Mouse (Mus musculus) neural tube, embryonic 15.5 days (tissue): ENCODE results near the gene Hoxa2. TPM values are rescaled to one million over a fixed set of nuclear protein-coding genes. Genes with fewer than 3 reads are reported as not detected.
A peak's percentile ranks its signal among the peaks of the same experiment; 100 is the strongest.

Experiments
- ATAC-seq: fragments of 200-750 bp; cut with Nextera tagmentation; 2 replicates; pipeline ENCODE4 v1.8.0; 2017; ENCODE audit warnings: mild to moderate bottlenecking, moderate TSS enrichment, moderate library complexity; ENCODE audit not compliant: low FRiP score
- H3K27ac ChIP-seq: fragments of 300-500 bp; sonication (generic); replicated peaks from 2 replicates; pipeline ENCODE4 v1.5.1; 2015; ENCODE audit warnings: mild to moderate bottlenecking, inconsistent platforms
- H3K27me3 ChIP-seq: fragments of 300-500 bp; sonication (generic); replicated peaks from 2 replicates; pipeline ENCODE4 v1.6.1; 2015; ENCODE audit warnings: inconsistent platforms
- H3K36me3 ChIP-seq: fragments of 300-500 bp; sonication (generic); 2 replicates; pipeline ENCODE4 v1.6.1; 2015; ENCODE audit warnings: inconsistent platforms
- H3K4me1 ChIP-seq: fragments of 300-500 bp; sonication (generic); 2 replicates; pipeline ENCODE4 v1.6.1; 2015; ENCODE audit warnings: inconsistent platforms
- H3K4me2 ChIP-seq: fragments of 300-500 bp; sonication (generic); 2 replicates; pipeline ENCODE4 v1.6.1; 2015; ENCODE audit warnings: inconsistent platforms, mild to moderate bottlenecking, moderate library complexity
- H3K4me3 ChIP-seq: fragments of 300-500 bp; sonication (generic); replicated peaks from 2 replicates; pipeline ENCODE4 v1.5.1; 2015; ENCODE audit warnings: mild to moderate bottlenecking, inconsistent platforms
- H3K9ac ChIP-seq: fragments of 300-500 bp; sonication (generic); replicated peaks from 2 replicates; pipeline ENCODE4 v1.6.1; 2015; ENCODE audit warnings: mild to moderate bottlenecking, inconsistent platforms
- H3K9me3 ChIP-seq: fragments of 300-500 bp; sonication (generic); replicated peaks from 2 replicates; pipeline ENCODE4 v1.6.1; 2016; ENCODE audit warnings: inconsistent platforms
- WGBS: fragments of 180-500 bp; shearing (Covaris S2); methylation state at CpG from one replicate; pipeline ENCODE4 v1.1.7; 2015; ENCODE audit warnings: mixed read lengths; 5-methylcytosine and 5-hydroxymethylcytosine counted together
- polyA plus RNA-seq: library from polyadenylated mRNA; unstranded; fragments of >200 nt; fragmentation: Nextera tagmentation; extraction: Ambion mirVana; gene quantifications from 2 replicates; pipeline ENCODE4 v1.2.1, GENCODE M21; 2015

Gene Hoxa2
- polyA plus RNA-seq, 1 experiment from 2014 or later: 12.0 TPM

DNA sequence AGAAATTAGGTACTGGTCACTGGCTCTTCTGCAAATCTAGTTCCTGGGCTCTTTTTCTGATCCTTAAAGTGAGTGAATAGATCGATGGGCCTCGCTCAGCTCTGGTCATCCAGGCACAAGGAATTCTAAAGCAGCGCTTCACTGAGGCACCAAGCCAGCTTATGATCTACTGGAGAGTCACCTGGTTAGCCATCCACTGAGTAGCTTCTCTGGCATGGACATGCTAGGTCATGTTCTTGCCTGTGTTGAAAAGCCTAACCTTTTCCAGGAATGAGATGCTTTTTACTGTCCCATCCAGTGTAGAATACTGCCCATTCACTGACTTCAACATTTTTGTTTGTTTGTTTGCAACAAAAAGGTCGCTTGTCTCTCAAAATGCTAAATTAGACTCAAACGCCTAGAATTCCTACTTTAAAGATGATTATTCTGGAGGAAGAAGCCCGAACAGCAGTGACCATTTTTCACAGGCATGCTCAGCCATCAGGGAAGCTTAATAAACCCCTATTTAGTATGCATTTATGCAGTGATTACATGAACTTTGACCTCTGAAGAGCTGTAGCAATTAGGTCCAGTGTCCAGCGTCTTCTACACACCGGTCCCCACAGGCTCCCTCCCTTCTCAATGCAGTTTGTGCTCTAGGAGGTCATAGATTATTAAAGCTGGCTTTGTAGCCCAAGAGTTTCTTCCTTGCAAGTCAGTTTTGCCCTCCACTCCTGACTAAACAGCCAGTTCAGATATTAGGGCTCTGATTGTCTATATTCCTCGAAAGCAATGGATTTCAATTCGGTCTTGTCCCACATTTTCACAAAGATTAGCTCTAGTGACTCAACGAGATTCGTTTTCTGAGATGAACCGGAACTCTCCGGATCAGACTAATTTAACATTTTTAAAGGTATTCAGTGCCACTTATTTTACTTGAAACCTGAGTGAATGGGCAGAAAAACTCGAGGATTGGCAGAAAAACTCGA, 12.1 kb downstream of the Hoxa2 start:
- Histone ChIP-seq H3K4me3 (no peak overlapping the region), H3K9me3 (no peaks in the 10 kb centered on the region), H3K4me2 (no peak overlapping the region), H3K36me3 (no peaks in the 10 kb centered on the region), H3K4me1 (peaks cover 16% of the 10 kb centered on the region), H3K9ac (no peak overlapping the region), H3K27me3 (peaks cover 22% of the 10 kb centered on the region), H3K27ac (no peak overlapping the region)
- no peak for ATAC-seq
- WGBS: 28% methylated on average over 16 of the region's 16 CpGs

DNA sequence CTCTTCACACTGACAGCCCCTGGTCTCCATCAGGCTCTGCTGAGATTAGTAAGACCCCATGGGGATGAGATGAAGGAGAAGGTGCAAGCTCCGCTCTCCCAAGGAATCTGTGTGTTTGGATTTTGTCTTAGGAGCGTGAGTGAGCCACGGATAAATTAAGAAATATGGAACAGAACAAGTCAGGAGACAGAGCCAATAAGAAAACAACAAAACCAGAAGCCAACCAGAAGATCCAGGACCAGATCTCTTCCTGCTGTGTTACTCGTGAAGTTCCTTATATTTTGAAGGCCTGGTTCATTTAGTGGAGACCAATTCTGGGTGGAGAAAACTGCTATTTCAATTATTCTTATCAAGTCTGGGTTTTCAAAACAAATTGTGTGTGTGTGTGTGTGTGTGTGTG, 13.1 kb downstream of the Hoxa2 start:
- no peak for ATAC-seq
- Histone ChIP-seq H3K27ac (no peak overlapping the region), H3K4me1 (peaks cover 8% of the 10 kb centered on the region), H3K27me3 (peaks cover 29% of the 10 kb centered on the region), H3K36me3 (no peaks in the 10 kb centered on the region), H3K4me2 (no peak overlapping the region), H3K4me3 (no peak overlapping the region), H3K9ac (no peak overlapping the region), H3K9me3 (no peaks in the 10 kb centered on the region)
- 54% methylated on average over 4 of the region's 4 CpGs for WGBS

DNA sequence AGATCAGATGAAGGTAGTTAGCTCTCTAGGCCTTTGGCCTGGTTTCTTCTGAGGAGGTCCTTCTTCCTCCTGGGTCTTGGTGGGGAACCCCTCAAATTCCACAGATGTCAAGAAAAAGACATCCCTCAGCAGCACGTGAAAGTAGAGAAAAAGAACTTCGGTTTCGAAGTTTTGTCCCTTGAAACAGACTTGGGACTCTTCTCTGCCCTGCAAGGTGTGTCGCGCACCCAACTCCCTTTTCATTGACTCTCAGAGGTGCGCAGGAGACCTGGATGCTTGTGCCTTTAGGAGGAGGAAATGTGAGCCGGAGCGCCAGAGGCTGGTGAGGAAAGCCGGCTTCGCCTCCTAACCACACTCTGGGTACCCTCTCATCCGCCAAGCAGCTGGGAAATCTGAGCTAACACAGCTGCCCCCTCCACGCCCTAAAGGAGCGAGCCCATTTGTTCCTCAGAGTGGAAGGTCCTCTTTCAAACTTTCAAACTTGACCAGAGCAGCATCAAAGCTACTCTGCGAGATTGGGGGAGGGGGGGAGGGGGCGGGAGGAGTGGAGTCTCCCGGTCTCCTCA, 14.1 kb downstream of the Hoxa2 start:
- ATAC-seq: no peak
- Histone ChIP-seq H3K9me3 (no peaks in the 10 kb centered on the region), H3K27ac (no peak overlapping the region), H3K4me1 (peaks cover 4% of the 10 kb centered on the region; the same call in 1 of the 2 replicates), H3K4me3 (no peak overlapping the region), H3K27me3 (peaks cover 23% of the 10 kb centered on the region), H3K9ac (no peak overlapping the region), H3K36me3 (no peaks in the 10 kb centered on the region), H3K4me2 (peak overlapping the region; percentile 29)
- 13% methylated on average over 16 of the region's 16 CpGs for WGBS

DNA sequence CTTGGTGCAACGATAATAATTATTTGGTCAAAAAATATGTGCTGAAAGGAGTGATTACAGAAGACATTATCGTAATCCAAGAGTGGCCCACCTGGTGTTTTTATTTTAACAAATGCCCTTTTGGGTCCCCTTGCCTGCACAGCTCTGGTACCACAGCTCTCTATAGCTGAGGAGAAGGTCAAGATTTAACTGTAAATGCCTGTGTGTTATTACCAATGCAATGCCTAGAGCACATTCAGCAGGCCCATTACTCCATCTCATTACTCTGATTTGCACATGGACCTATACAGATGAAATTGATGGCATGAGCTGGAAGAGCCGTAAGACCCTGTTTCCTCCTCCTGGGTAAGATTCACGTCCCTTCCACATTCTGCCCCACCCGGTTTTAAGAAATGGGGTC, 25.5 kb downstream of the Hoxa2 start:
- ATAC-seq: peak; percentile 55; the same call in 1 of the 2 replicates
- peaks cover 16% of the 10 kb centered on the region for H3K4me1 ChIP-seq
- no peak overlapping the region for H3K4me3 ChIP-seq
- no peak overlapping the region for H3K4me2 ChIP-seq
- H3K9ac ChIP-seq: no peak overlapping the region
- H3K9me3 ChIP-seq: no peaks in the 10 kb centered on the region
- H3K36me3 ChIP-seq: no peaks in the 10 kb centered on the region
- 41% methylated on average over 5 of the region's 5 CpGs for WGBS
- H3K27me3 ChIP-seq: no peaks in the 10 kb centered on the region
- peak overlapping the region; percentile 23; the same call in 1 of the 2 replicates for H3K27ac ChIP-seq

DNA sequence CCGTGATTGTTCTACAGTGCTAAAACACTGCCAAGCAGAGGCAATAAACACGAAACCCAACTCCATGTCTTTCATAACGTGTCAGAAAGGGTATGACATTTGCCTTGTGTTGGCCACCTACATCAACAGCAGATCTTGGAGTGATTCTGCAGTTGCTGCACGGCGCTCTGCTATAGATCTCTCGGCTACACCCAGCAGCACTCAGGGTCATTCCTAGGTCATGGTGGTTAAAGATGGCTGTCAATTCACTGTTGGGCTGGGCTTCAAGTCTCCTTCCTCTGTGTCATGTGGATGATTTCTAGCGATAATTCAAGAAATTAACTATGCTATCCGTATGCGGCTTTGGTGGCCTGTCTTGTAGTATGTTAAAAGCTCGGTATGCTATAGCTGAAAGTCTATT, 26.1 kb downstream of the Hoxa2 start:
- peak overlapping the region; percentile 23; the same call in 1 of the 2 replicates for H3K27ac ChIP-seq
- ATAC-seq: 0 out of 2 replicates have a peak, but pooled peaks have one; percentile 28
- 32% methylated on average over 10 of the region's 10 CpGs for whole genome bisulfite sequencing
- H3K4me1 ChIP-seq: peaks cover 16% of the 10 kb centered on the region
- H3K9ac ChIP-seq: no peak overlapping the region
- H3K9me3 ChIP-seq: no peaks in the 10 kb centered on the region
- no peak overlapping the region for H3K4me2 ChIP-seq
- no peak overlapping the region for H3K4me3 ChIP-seq
- H3K36me3 ChIP-seq: no peaks in the 10 kb centered on the region
- no peaks in the 10 kb centered on the region for H3K27me3 ChIP-seq

DNA sequence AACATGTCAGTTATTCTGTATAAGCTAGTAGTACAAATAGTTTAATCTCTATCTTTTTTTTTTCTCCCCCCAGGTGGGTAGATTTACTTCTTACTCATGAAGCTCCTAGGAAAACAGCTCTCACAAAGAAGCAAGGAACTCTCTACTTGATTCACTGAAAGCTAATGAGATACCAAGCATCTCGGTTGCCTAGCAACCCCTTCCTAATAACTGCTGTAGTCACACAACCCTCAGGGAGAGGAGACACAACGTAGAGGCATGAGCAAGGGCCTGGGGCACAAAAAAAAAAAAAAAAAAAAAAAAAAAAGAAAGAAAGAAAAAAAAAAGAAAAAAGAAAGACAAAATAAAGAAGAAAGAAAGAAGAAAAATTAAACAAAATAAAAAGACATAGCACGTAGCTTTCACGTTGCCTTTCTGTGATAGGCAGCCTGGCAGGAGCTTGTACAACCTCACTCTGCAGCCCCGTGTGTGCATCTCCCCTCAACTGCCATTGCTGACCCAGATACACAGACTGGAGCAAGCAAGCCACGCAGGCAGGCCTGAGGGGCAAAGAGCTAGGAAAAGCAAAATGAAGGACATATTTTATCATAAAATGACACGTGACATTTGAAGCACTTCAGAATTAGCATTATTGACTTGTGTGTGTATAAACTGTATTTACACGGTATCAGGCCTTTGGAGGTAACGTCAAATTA, 26.6 kb downstream of the Hoxa2 start:
- H3K4me3 ChIP-seq: no peak overlapping the region
- no peaks in the 10 kb centered on the region for H3K9me3 ChIP-seq
- peaks cover 16% of the 10 kb centered on the region for H3K4me1 ChIP-seq
- H3K27ac ChIP-seq: no peak overlapping the region
- no peaks in the 10 kb centered on the region for H3K36me3 ChIP-seq
- ATAC-seq: no peak; the same call in 1 of the 2 replicates
- WGBS: 28% methylated on average over 9 of the region's 9 CpGs
- H3K27me3 ChIP-seq: no peaks in the 10 kb centered on the region
- no peak overlapping the region for H3K4me2 ChIP-seq
- H3K9ac ChIP-seq: no peak overlapping the region

DNA sequence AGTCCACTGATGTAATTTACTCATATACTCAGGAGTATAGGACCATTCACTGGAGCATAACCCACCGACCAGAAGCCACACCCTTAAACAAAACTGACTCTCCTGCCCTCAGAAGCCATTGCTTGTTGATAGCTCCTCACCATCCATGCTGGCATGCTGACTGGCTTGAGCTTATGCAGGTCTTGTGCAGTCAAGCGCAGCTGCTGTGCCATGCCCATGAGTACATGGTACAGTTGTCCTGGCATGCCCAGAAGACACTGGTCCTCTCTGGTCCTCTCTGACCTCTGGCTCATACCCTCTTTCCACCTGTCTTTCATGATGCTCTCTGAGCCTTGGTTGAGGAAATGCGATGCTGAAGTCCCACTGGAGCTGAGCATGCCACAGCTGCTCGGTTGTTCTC, 41.0 kb downstream of the Hoxa2 start:
- no peak for ATAC-seq
- no peak overlapping the region for H3K27ac ChIP-seq
- WGBS: 88% methylated on average over 4 of the region's 4 CpGs
- no peak overlapping the region for H3K4me2 ChIP-seq
- no peak overlapping the region for H3K4me3 ChIP-seq
- no peaks in the 10 kb centered on the region for H3K9me3 ChIP-seq
- H3K9ac ChIP-seq: no peak overlapping the region
- no peaks in the 10 kb centered on the region for H3K36me3 ChIP-seq
- no peaks in the 10 kb centered on the region for H3K27me3 ChIP-seq
- H3K4me1 ChIP-seq: peaks cover 18% of the 10 kb centered on the region

DNA sequence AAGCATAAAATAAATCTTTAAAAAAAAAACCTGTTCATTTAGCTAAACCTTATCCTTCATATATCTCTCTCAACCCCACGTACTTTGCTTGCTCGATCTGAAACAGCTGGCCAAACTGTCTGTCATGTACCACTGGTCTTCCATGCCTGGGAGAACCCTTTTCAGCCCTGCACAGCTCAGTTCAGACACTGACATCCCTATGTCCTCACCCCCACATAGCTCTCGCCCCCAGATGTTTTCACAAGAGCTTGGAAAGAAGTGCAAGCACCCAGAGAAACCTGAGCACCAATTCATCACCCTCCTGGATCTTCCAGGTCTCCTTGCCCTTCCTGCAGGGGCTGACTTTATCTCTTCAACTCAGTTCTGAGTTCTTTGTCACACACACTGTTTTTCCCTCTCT, 43.5 kb downstream of the Hoxa2 start:
- Histone ChIP-seq H3K9me3 (no peaks in the 10 kb centered on the region), H3K9ac (no peak overlapping the region), H3K4me1 (peaks cover 22% of the 10 kb centered on the region), H3K36me3 (no peaks in the 10 kb centered on the region), H3K27me3 (no peaks in the 10 kb centered on the region), H3K4me2 (no peak overlapping the region), H3K27ac (no peak overlapping the region), H3K4me3 (no peak overlapping the region)
- no peak for ATAC-seq
- 60% methylated on average over 3 of the region's 3 CpGs for WGBS

DNA sequence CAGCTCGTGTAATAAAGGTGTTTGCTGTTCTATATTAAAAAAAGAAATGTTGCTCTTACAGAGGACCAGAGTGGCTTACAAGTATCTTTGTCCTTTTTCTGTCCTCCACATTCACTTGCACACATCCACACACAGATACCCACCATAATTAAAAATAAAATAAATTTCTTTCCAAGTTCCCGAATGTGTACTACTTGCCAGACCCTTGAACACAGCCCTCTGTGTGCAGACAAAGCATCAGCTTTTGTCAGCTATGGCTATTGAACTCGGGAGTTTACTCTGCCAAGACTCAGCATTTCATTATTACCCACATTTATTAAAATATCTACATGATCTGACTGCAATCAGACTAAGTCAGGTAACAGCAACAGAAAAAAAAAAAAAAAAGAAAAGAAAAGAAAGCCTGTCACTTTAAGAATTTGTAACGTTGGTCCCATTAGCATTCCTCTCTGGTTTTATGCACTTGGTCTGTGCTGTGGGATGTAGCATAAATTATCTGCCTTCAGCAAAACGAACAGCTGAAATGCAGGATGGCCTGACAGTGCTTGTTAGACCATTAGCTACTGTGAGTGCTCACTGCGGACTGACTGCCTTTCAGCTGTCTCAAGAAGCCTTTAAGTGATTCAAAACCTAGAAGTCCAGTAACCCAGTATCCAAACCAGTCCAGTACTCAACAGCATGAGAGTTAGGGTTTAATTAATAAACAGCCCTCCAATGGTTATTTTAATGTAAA, 45.6 kb downstream of the Hoxa2 start:
- Histone ChIP-seq H3K27me3 (no peaks in the 10 kb centered on the region), H3K4me1 (peaks cover 22% of the 10 kb centered on the region), H3K36me3 (no peaks in the 10 kb centered on the region), H3K4me2 (0 out of 2 replicates have a peak overlapping the region, but pooled peaks have one; percentile 6), H3K27ac (0 out of 2 replicates have a peak overlapping the region, but pooled peaks have one; percentile 54), H3K9me3 (no peaks in the 10 kb centered on the region), H3K9ac (no peak overlapping the region), H3K4me3 (no peak overlapping the region)
- ATAC-seq: peak; percentile 70; the same call in 1 of the 2 replicates
- WGBS: 6% methylated on average over 6 of the region's 6 CpGs

DNA sequence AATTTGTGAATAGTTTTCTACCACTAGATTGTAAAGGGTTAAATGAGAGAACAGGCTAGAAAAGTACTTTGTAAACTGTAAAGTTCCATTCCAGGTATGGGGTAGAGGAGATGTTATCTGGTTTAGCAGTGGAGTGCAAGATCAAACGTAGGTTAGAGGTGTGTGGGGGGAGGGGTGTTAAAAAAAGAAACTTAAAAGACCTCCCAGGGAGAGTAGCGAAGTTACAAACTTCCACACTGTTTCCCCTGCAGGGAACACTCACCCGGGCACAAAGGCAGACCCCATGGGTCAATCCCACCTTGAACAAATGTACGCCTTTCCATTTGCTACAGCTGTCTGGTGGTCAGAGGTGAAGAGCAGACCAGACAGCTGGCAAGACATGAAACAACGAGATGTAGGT, 48.7 kb downstream of the Hoxa2 start:
- Histone ChIP-seq H3K4me1 (peaks cover 22% of the 10 kb centered on the region), H3K27ac (no peak overlapping the region), H3K9ac (no peak overlapping the region), H3K27me3 (no peaks in the 10 kb centered on the region), H3K4me2 (no peak overlapping the region), H3K9me3 (no peaks in the 10 kb centered on the region), H3K4me3 (no peak overlapping the region), H3K36me3 (no peaks in the 10 kb centered on the region)
- 16% methylated on average over 5 of the region's 5 CpGs for WGBS
- no peak for ATAC-seq
